Mouse (Mus musculus) lung, postnatal 0 days (tissue): ENCODE measurements at regions not wholly inside any gene's neighbourhood (a gene's known extent, or its start where the extent isn't known, plus 50 kb on each side); places are given as distances from the start of the nearest gene placed in this dataset.

Experiments used
- ATAC-seq: fragments of 200-750 bp; cut with Nextera tagmentation; 2 replicates; pipeline ENCODE4 v1.8.0; 2017; ENCODE audit warnings: moderate library complexity
- DNase-seq: peaks from one replicate; pipeline ENCODE4 v3.0.0-alpha.2; 2016; ENCODE audit warnings: low spot score
- H3K27ac ChIP-seq: fragments of 300-500 bp; sonication (generic); 2 replicates; pipeline ENCODE4 v1.5.1; 2014; ENCODE audit warnings: antibody characterized with exemption, mild to moderate bottlenecking, low read length, mixed read lengths
- H3K27me3 ChIP-seq: fragments of 300-500 bp; sonication (generic); replicated peaks from 2 replicates; pipeline ENCODE4 v1.6.1; 2014; ENCODE audit warnings: low read length, mixed read lengths; ENCODE audit not compliant: insufficient read depth
- H3K36me3 ChIP-seq: fragments of 300-500 bp; sonication (generic); 2 replicates; pipeline ENCODE4 v1.6.1; 2014; ENCODE audit warnings: low read length, mixed read lengths; ENCODE audit not compliant: insufficient read depth
- H3K4me1 ChIP-seq: fragments of 300-500 bp; sonication (generic); 2 replicates; pipeline ENCODE4 v1.6.1; 2014; ENCODE audit warnings: antibody characterized with exemption, low read depth, low read length, mixed read lengths; ENCODE audit not compliant: insufficient read depth
- H3K4me2 ChIP-seq: fragments of 300-500 bp; sonication (generic); replicated peaks from 2 replicates; pipeline ENCODE4 v1.6.1; 2014; ENCODE audit warnings: low read depth, mild to moderate bottlenecking, low read length, moderate library complexity, mixed read lengths
- H3K4me3 ChIP-seq: fragments of 300-500 bp; sonication (generic); 2 replicates; pipeline ENCODE4 v1.5.1; 2014; ENCODE audit warnings: low read depth, low read length
- H3K9ac ChIP-seq: fragments of 300-500 bp; sonication (generic); replicated peaks from 2 replicates; pipeline ENCODE4 v1.6.1; 2014; ENCODE audit warnings: low read depth, mild to moderate bottlenecking
- H3K9me3 ChIP-seq: fragments of 300-500 bp; sonication (generic); 2 replicates; pipeline ENCODE4 v1.6.1; 2016; ENCODE audit warnings: low read length, mixed read lengths
- CTCF ChIP-seq: IDR thresholded peaks from 2 replicates; pipeline ENCODE4 v1.5.1; 2016; ENCODE audit warnings: antibody characterized with exemption, mild to moderate bottlenecking
- EP300 ChIP-seq: IDR thresholded peaks from 2 replicates; pipeline ENCODE4 v1.6.1; 2016; ENCODE audit warnings: antibody characterized with exemption, mild to moderate bottlenecking, control low read depth
- WGBS: fragments of 180-500 bp; shearing (Covaris S2); extraction: QIAGEN DNeasy Blood & Tissue Kit; methylation state at CpG from one replicate; pipeline ENCODE4 v1.1.7; 2014; 5-methylcytosine and 5-hydroxymethylcytosine counted together

DNA sequence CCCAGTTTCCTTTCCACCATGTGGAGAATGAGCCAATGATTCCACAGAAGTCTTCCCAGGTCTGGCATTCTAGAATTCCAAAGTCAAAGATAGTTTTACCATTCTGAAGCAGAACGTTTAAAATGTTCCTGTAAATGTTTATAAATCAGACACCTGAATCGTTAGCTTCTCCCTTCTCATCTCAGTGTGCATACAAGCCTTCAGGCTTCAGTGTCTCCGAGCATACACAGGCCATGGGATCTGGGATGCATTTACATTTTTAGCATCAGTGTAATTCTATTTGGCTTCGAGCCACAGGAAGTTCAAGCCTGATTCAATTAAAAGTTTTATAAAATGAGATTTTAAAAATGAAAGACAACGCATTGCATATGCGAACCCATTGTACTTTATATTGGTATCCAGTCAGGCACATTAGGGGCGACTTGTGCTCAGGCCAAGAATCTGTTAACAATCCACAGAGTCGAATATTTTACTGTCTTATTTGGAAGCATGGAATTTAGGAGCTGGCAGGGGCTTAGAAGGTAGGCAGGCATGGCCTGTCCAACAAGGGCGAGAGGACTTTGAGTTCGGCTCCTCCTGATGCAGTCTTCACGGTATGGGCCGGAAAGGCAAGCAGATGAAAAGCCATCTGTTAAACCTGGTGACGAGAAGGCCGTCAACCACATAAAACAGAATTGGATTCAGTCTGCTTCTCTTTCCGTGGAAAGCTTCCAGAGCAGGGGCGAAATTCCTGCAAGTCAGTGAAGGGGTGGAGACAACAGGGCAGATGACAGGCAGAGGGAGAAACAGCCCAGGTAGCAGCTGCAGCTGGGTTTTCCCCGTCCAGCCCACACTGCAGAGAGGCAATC, 63.7 kb upstream of the Sipa1l1 start:
- TF ChIP-seq CTCF (no peak), EP300 (no peak)
- no peak overlapping the region for H3K27ac ChIP-seq
- H3K9me3 ChIP-seq, result no peaks in the 10 kb centered on the region
- no peaks in the 10 kb centered on the region for H3K4me1 ChIP-seq
- no peak overlapping the region for H3K9ac ChIP-seq
- ATAC-seq (no peak), DNase-seq (no peak)
- H3K36me3 ChIP-seq, result no peaks in the 10 kb centered on the region
- no peaks in the 10 kb centered on the region for H3K27me3 ChIP-seq
- H3K4me2 ChIP-seq, result no peak overlapping the region
- no peak overlapping the region for H3K4me3 ChIP-seq
- WGBS, result 59% methylated on average over 17 of the region's 17 CpGs

DNA sequence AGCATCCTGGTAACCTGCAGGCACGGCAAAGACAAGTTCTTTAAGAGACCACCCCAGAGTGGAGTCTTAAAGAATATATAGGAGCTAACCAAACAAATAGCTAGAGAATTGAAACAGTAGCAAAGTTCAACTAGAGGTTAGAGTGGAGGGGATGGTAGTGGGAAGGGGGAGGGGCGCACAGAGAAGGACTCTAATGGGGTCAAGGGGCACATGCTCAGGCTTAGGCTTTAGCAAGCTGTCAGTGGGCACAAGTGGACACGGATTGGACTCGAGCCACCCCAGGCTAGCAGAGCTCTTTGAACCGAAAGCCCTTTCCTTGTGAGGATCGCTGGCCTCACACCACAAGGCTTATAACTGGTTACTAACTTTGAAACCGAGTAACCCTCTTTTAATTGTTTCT, 53.4 kb upstream of the Sipa1l1 start:
- no peaks in the 10 kb centered on the region for H3K27me3 ChIP-seq
- TF ChIP-seq EP300 (no peak), CTCF (no peak)
- DNase-seq, result no peak
- no peak overlapping the region for H3K4me3 ChIP-seq
- H3K9me3 ChIP-seq, result no peaks in the 10 kb centered on the region
- no peak for ATAC-seq
- no peak overlapping the region for H3K27ac ChIP-seq
- H3K4me2 ChIP-seq, result no peak overlapping the region
- H3K36me3 ChIP-seq, result no peaks in the 10 kb centered on the region
- WGBS, result 49% methylated on average over 7 of the region's 7 CpGs
- no peak overlapping the region for H3K9ac ChIP-seq
- no peaks in the 10 kb centered on the region for H3K4me1 ChIP-seq
